Mouse (Mus musculus) urinary bladder, adult 18-20 months (tissue): Measurements from ENCODE around the gene Trf.

Experiments
- DNase-seq, 2 experiments: peaks; one replicate each; pipeline ENCODE4 v3.0.0; 2022; ENCODE audit warnings: low spot score in 2 of 2, mixed read lengths in 2 of 2

Gene Trf

DNA sequence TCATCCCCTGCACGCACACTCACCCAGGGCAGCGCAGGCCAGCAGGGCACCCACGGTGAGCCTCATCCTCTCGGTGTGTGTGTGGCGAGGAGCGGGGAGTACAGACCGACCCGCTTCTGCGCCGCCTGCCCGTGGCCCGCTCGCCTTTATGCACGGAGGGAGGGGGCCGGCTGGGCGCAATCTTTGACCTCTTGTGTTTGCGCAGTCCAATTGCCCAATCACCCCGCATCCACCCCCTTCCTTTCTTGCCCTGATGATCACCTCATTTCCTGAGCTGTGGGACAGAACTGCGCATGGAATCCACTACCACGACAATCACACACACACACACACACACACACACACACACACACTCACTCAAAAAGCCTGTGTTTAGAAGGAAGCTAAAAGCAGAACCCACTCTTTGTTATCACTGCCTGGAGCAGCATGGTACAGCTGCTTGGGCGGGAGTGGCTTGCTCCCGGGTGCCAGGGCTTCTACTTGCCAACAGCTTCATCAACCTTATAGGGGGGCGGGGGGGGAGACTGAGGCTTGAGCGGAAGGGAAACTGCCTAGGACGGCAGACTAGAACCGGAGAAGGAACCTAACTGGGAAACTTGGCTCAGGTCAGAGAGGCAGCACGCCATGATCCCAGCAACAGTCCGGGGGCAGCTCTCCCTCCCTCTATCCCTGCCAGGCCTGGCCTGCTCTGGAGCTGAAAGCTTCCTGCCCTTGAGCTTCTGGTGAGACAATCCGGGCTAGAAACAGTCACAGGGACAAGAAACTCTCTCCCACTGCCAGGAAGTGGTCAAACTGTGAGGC is at the start of gene Trf, which contains the start of gene Gm20425:
Gene Trf (minus strand): TSS at position 294 of the 801 bp plus-strand sequence.
Gene Gm20425 (minus strand): TSS at position 157 of the 801 bp plus-strand sequence.
- DNase-seq = peak; percentile 65 to 75

DNA sequence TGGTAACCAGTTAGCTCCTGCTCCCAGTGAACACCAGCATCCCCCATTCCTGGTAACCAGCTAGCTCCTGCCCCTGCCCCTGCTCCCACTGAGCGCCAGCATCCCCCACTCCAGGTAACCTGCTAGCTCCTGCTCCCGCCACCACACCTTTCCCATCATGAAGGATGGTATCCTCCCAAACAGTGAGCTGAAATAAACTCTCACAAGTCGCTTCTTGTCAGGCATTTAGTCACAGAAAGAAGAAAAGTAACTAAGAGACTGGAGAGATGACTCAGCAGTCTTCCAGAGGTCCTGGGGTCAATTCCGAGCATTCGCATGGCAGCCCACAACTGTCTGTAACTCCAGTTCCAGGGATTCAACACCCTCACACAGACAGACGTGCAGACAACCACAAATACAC is 46.6 kb upstream of the Trf start:
- DNase-seq = no peak

DNA sequence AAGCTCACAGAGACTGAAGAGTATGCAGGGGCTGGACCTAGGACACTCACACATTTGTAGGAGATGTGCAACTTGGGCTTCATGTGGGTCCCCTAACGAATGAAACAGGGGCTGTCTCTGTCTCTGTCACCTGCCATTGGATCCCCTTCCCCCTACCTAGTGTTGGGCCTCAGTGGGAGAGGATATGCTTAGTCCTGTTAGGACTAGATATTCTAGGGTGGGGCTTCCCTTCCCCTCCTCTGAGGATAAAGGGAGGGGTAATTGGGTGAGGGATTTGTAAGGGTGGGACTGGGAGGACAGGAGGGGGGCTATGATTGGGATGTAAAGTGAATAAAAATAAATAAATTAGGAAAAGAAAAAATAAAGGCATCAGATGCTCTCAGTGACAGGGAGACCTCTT is 45.4 kb upstream of the Trf start:
- no peak for DNase-seq

DNA sequence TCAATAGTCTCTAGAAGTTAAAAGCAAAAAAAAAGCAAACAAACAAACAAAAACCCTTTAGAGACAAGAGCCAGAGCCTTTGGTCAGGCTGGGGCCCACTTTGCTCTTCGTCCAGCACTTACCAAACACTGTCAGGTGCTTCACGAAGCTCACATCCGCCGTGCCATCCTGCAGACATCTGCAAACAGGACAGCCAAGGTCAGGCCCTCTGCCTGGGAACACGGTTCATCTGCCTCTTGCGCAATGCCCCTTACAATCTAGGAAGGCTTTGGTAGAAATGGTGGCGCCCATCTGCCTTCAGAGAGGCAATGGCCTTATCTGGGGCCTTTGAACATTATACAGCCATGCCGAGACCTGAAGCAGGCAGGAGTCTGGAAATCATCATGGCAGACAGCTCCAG is 44.6 kb upstream of the Trf start:
- no peak for DNase-seq

DNA sequence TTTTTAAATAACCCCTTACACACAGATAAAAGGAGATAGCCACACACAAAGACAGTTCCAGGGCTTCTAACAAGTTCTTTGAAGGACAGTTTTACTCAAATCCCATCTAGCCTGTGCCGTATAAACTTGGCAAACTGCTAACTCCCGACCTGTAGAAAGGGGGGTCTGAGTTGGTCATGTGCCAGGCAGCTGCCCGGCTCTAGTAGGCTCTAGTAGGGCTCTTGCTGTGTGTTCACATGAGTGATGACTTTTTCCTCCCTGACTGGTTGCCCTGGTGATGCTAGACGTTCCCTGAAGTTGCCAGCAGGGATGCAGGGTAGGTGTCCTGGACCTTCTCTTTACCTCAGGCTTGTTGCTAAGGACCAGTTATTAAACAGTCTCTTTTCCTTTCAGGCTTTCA is 40.9 kb upstream of the Trf start:
- DNase-seq = no peak

DNA sequence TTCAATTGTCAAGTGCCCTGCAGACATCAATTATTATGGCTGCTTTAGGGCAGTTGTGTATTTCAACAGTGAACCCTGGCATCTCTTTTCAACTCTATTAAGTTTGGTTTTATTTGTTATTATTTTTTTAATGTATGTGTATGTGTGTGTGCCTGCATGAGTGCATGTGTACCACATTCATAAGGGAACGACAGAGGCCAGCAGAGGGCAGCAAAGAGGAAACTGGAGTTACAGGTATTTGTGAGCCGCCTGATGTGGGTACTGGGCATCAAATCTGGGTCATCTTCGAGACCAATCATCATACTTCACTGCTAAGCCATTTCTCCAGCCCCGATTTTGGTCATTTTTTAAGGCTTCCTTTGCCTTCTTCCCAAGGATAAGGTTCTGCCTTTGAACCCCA is 35.5 kb upstream of the Trf start:
- no peak for DNase-seq

DNA sequence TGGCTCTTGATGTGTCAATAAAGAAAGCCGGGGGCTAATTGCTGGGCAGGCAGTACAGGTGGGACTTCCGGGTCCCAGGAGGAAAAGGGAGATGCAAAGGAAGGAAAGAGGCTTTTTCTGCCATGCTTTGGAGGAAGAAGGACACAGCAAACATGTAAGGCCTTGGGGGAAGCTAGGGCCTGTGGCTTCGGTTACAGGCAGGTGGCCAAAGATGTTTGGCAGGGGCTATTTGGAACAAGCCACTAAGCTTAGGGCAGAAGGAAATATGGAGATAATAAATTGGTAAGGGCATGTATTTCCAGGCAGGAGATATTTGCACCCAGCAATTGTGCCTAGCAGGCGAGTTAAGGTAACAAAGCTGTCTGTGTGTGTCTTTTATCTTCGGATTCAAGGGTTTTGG is 22.7 kb upstream of the Trf start:
- DNase-seq = no peak

DNA sequence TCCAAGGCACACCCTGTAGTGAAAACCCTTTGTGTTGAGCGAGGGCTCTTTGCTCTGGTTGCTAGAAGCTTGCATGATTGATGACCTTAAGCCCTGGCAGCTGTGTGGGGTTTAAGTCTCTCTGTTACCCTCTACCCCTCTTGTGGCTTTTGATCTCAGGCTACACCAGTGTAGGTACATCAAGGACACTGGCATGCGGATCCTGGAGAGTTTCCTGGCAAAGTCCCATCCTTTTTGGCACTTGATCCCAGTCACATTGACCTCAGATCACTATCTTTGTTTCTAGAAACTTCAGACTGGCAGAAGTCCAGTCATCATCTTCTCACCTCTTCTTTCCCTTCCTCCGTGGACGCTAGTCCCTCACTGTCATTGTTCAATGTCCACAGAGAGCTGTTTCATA is 18.4 kb upstream of the Trf start:
- no peak for DNase-seq

DNA sequence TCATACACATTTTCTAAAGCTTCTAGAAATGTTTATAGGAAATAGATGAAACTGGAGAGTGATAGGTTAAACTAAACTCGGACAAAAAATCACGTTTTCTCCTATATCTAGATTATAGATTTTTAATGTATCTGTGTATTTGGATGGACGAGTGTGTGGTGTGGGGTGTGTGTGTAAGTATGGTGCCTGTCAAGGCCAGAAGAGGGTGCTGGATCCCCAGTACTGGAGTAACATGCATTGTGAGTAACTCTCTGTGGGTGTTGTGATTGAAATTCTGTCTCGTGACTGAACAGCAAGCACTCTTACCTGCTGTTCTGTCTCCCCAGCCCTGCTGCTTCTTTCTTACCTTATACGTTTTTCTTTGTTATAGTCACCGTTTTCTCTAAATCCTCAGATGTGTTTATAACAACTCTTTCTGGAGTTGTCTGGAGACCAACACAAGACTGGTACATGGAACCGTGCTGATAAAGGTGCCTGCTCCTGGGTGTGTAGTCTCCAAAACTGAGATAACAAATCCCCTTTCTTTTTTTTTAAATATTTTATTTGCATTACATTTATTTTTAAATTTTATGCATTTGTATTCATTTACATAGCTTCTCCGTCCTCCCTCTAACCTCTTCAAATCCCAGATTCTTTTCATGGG is 16.4 kb upstream of the Trf start:
- no peak for DNase-seq

DNA sequence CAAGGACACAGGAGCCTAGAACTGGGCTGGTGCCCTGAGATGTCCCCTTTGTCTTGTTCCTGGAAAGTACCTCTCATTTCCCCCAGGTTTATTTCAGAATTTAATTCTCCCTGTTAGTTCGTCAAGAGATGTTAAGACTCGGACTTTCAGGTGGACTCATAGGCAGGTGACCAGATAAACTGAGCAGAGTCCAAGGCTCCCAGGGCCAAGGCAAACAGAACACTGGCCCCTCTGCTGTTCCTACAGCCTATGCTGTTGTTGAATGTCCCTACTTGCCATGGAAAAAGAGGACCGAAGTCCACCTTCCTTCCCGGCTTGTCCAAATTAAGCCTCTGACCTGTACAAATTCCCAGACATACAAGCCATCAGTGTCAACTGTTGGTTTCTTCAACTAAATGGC is 13.4 kb upstream of the Trf start:
- DNase-seq = no peak

DNA sequence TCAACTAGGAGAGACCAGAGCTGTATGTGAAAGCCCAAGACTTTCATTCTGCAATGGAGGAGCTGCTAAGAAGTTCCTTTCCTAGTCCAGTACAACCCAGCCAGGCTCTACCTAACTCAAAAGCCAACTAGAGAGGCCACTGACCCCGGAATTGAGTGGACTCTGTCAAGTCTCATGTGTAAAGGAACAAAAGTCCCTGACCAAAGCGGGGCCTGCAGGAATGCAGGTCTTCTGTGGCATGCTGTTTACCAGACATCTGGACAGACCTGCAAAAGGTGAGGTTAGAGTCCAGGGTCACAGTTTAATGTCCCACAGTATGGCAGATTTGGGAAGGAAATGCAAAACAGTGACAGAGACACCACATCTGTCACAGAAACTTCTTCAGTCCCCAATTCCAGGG is 11.0 kb upstream of the Trf start:
- DNase-seq = no peak

DNA sequence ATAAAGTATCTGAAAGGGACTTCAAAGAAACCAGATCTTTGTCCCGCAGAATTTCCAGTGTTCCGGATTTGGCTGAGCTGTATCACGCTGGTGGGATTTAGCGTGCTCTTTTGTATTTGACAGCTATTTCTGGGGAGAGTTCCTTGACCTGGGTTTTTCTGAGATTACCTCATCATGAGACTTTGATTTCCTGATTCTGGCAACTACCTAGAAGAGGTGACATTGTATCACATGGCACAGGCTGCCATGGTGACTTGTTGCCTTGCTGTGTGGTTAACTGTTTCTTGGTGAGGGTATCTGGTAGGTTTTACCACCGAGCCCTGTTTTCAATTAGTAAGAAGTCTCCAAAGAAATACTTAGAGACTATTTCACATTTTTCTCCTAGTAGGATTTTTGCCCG is 9.2 kb upstream of the Trf start:
- no peak for DNase-seq

DNA sequence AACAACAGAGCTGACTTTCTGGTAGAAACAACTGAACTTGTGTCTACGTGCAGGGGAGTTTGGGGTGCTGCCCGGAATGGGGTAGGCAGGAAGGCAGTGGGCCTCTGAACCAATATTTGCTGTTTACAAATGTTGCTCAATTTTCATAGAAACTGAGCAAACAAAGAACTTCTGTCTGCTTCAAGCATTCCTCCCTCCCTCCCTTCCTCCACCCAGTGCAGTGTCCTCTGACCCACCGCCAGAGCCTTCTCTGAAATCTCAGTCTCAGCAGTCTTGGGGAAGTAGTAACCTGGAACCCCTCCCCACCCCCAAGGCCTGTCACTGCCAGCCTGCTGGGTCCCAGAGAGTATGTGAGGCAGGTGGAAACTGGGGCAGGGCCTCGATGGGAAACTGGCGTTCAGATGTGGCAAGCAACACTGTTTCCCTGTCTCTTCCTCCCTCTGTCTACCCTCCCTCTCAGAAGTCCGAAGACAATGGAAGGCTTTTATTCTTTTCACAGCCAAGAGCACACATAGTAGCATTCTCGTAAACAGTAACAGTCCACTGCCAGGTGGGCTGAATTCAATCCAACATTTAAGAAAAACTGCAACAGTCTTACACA is 4.4 kb upstream of the Trf start:
- peak in 1 of 2 experiments; percentile 53 for DNase-seq

DNA sequence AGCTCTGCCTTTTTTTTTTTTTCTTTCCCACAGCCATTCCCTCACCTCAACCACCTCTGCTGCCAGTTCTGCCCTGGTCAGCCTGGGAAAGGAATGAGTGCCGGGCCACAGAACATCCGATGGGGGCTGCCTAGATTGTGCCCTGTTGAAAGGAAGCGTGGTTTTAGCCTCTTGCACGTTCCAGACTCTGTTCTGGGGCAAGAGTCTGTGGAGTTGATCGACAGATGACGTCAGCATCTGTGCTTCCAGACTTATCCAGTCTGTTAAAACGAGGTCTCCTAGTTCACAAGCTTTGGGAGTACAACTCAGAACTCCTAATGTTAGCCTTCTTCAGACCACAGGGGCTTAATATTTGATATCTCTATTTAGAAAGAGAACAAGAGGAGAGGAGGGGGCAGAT is 3.8 kb upstream of the Trf start:
- DNase-seq = no peak

DNA sequence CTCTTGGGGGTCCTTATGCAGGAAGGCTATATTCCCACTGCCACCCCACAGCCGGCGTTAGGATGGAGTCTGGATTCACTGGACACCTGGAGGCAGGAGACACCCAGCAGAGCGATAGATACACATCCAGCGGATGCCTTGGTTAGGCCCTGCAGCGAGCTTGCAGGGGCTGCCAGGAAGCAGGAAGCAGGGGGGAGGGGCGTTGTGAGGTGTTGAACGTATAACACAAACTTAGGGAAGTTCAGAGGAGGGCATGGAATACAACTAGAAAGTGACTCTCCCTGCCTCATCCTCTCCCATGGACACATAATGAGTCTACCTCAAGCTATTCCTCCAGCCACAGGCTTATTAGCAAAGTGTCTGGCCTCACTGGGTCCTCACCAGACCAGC is 2.8 kb upstream of the Trf start:
- no peak for DNase-seq

DNA sequence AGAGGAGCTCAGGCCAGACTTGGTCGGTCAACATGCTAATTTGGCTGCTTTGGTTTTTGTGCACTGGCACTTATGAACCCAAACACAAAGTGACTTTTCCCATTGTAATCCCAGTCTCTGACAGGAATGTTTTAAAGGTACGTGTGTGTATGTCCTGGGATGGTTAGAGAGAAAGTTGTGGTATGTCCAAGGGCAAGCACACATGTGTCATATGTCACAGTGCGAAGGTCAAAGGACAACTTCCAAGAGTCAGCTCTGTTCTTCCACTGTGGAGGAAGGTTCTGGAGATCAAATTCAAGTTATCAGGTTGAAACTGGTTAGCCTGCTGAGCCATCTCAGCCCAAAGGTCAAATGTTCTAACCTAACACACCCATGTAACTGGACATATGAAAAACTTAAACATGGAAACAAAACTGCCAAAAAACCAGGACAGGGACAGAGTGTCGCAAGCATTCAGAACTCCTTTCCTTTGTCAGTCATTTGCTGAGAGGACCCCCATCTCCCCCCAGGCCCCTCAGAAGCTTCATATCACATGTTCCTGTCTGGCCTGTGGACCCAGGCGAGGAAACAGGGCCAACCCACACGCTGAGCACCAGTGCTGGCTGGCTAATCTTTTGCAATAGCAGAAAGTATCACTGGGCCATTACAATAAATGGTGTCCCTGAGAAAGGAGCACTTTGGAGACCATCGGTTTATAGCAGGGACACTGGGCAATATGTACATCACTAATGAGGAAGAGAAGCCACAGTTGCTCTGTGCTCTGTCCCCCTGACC is 2.2 kb upstream of the Trf start:
- no peak for DNase-seq

DNA sequence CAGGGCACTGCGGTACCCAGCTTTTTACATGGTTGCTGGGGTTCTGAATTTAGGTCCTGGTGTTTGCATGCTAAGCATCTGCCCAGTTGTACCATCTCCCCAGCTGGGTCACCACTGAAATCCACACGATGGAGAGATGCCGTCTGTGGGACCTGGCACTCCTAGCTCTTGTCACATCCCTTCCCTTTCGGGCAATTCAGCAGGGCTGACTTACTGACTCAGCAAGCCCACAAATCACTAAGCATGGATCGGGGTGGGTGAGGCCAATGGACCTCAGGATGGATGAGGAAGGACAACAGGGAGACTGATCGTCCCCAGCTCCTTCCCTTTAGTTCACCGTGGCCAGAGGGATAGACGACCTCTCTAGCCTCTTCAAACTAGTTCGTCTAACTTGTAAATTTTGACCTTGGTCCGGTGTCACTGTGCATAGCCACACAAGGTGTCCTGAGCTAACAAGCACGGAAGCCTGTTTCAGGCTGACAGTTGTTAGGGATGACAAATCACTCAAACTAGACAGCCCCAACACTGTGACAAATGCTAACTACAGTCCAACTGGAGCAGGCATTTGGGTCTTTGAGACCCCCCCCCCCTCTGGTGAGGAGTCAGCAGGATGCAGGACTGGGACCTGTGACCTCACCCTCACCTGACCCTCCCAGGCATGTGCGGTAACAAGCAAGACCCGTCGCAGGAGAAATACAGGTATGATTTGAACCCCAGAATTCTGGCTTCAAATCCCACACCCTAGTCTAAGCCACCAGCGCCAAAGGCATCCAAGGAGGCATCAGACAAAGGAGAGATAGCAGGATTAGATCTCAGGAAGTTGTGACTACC is 992 bp downstream of the Trf start:
- no peak for DNase-seq

DNA sequence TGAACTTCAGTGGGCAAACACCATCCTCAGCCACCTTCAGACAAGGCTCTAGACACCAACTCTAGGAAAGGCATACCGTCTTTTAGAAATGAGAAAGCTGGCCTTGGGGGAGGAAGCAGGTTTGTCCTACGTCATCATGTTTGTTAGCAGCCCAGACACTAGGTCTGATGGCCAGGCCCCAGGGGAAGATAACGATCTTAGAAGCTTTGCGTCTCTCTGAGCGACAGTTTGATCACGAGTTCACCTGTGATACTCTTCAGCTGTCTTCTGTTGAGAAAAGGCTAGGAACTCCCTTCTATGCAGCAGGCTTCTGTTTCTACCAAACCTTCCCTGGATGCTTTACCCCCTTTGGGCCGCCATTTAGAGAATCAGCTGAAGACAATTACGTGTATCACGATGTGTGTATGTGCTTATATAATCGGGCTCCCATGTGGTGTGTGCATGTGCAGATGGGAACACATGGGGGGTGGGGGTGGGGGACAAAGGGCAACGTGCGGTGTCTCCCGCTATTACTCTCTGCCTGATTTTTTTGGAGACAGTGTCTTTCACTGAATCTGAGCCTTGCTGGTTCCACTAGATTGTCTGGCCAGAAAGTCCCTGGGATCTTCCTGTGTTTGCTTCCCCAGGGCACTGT is 1.8 kb downstream of the Trf start:
- DNase-seq = no peak

DNA sequence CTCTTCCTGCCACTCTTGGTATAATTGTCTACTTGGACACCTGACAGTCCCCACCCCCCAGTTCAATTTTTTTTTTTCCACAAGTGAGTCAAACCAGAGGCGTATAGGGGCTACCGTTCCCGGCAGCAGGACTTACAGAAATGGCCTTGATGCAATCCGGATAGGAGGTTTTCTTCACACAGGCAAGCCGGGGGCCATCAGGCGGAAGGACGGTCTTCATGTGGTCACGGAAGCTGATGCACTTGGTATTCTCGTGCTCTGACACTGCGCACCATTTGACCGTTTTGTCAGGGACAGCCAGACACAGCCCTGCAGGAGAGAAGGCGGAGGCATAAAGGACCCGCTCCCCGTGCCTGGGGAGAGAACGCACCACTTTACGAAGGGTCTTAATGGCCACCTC is 2.5 kb downstream of the Trf start:
- no peak for DNase-seq

DNA sequence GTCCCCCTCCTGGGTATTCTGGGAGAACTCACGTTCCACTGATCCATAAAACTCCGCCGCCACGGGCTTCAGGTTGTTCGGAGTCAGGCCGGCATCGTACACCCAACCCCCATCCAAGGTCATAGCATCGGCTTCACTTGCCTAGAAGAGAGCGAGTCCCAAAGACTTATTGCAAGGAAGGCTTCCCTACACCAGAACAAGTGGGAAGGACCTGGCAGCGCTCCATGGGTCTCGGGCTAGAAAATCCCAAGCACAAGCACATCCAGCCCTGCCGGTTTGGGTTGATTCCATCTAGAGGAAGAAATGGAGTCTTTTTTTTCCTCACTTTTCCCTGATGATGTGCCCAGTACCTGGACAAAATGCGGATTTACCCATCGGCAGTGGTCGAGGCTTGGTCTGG is 3.4 kb downstream of the Trf start:
- no peak for DNase-seq

DNA sequence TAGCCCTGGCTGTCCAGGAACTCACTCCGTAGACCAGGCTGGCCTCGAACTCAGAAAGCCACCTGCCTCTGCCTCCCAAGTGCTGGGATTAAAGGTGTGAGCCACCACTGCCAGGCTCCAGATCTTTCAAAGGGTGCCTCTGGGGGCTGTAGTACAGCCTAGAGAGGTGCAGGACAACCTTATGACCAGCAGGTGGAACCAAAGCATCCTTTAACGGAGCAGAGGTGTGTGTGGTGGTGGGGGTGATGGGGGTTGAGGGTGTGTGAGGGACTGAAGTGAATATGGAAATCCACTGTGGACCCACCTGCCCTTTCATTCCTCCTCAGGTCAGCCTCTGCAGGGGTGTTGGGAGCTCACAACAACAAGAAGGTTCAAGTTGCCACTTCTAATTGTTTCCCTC is 4.8 kb downstream of the Trf start:
- DNase-seq = no peak
